Mouse (Mus musculus) adrenal gland, postnatal 25 days (tissue): ENCODE data around the gene Mbd3l2. TPM values are rescaled to one million over a fixed set of nuclear protein-coding genes. Genes with fewer than 3 reads are reported as not detected.
"Not testable (repeated sequence)": the region's sequence is repeated elsewhere in the genome, so short reads cannot be mapped to it uniquely, and the experiment has no call there.

Experiments used
- DNase-seq: peaks from one replicate; pipeline ENCODE4 v3.0.0; 2021; ENCODE audit warnings: mixed read lengths
- long read RNA-seq: library from polyadenylated mRNA; stranded (forward); transcript quantifications from one replicate; pipeline ENCODE4 v2.0.0, GENCODE M21; 2021
- microRNA-seq, 2 experiments: library from miRNA; unstranded; fragments of <30 nt; microRNA quantifications; one replicate each; pipeline ENCODE4 v1.2.0; 2021
- total RNA-seq: library from RNA; stranded (reverse); gene quantifications from 2 replicates; pipeline ENCODE4 v1.2.3, GENCODE M21; 2021

The Mbd3l2 gene
- not detected in 2 replicates for total RNA-seq
- long read RNA-seq = 0 reads

GRCm38 (mm10) chr9:18430354-18430753 lies at the start of gene Mbd3l2:
TSS of gene Mbd3l2 (plus strand) at chr9:18430654.
- no peak for DNase-seq

- DNase-seq = no peak
Measured at GRCm38 (mm10) chr9:18385782-18386181, 44.7 kb upstream of the Mbd3l2 start.

- DNase-seq = no peak
Measured at GRCm38 (mm10) chr9:18399629-18400028, 30.8 kb upstream of the Mbd3l2 start.

GRCm38 (mm10) chr9:18402895-18403294 lies 27.6 kb upstream of the Mbd3l2 start, which contains the start of gene Naalad2:
TSS of gene Naalad2 (minus strand) at chr9:18402995.
- not testable (repeated sequence) for DNase-seq

- no peak for DNase-seq
Measured at GRCm38 (mm10) chr9:18404118-18404517, 26.3 kb upstream of the Mbd3l2 start, which contains the start of gene Ubtfl1. TSS of gene Ubtfl1 (plus strand) at chr9:18404418.

GRCm38 (mm10) chr9:18412371-18412770 lies 18.1 kb upstream of the Mbd3l2 start:
- not testable (repeated sequence) for DNase-seq

- peak; percentile 5 for DNase-seq
Measured at GRCm38 (mm10) chr9:18431687-18432086, 1.2 kb downstream of the Mbd3l2 start.

GRCm38 (mm10) chr9:18456520-18456919 lies 26.1 kb downstream of the Mbd3l2 start:
- no peak for DNase-seq

- DNase-seq = no peak
Measured at GRCm38 (mm10) chr9:18467350-18467749, 36.9 kb downstream of the Mbd3l2 start.

GRCm38 (mm10) chr9:18468005-18468404 lies 37.6 kb downstream of the Mbd3l2 start:
- no peak for DNase-seq

GRCm38 (mm10) chr9:18473324-18474128 lies 43.1 kb downstream of the Mbd3l2 start:
- peak; percentile 71 for DNase-seq

- no peak for DNase-seq
Measured at GRCm38 (mm10) chr9:18478168-18478567, 47.7 kb downstream of the Mbd3l2 start, which contains the start of the genes Zfp558 and Mbd3l1. TSS of gene Zfp558 (minus strand) at chr9:18478268. TSS of gene Mbd3l1 (plus strand) at chr9:18478359.

Small RNAs within 50 kb of the gene (microRNA-seq; reads per million reads assigned to microRNA genes)
- 0 reads per million in 2 experiments for gene Gm22854

Other genes starting within 250 kb of the Mbd3l2 start
- 77.7 and 90.2 TPM in 2 replicates for gene Chordc1, start 138.5 kb upstream of the Mbd3l2 start, total RNA-seq
- gene Naalad2, start 27.7 kb upstream of the Mbd3l2 start, total RNA-seq = 2.7 and 4.2 TPM in 2 replicates
- gene Ubtfl1, start 26.2 kb upstream of the Mbd3l2 start, total RNA-seq = not detected in 2 replicates
- gene Zfp558, start 47.6 kb downstream of the Mbd3l2 start, total RNA-seq = 2.1 and 2.6 TPM in 2 replicates
- gene Mbd3l1, start 47.7 kb downstream of the Mbd3l2 start, total RNA-seq = not detected in 2 replicates
- gene Muc16, start 243.9 kb downstream of the Mbd3l2 start, total RNA-seq = 0.79 and 1.8 TPM in 2 replicates